Mouse (Mus musculus) cortical plate, adult 2 months (tissue): ENCODE results near the gene Entpd3. TPM values are rescaled to one million over a fixed set of nuclear protein-coding genes. Genes with fewer than 3 reads are reported as not detected.

Source experiments
- H3K27ac ChIP-seq: fragments of 200-500 bp; 2 replicates; pipeline ENCODE4 v1.5.1; 2012; ENCODE audit warnings: low read length, control low read depth, inconsistent platforms; ENCODE audit not compliant: insufficient read depth
- H3K4me1 ChIP-seq: fragments of 200-500 bp; 2 replicates; pipeline ENCODE4 v1.6.1; 2011; ENCODE audit warnings: low read length; ENCODE audit not compliant: control insufficient read depth, insufficient read depth
- H3K4me3 ChIP-seq: fragments of 200-500 bp; 2 replicates; pipeline ENCODE4 v1.5.1; 2011; ENCODE audit warnings: mild to moderate bottlenecking, low read length, control low read depth; ENCODE audit not compliant: insufficient read depth
- CTCF ChIP-seq: fragments of 200-500 bp; IDR thresholded peaks from 2 replicates; pipeline ENCODE4 v1.5.1; 2011; ENCODE audit warnings: mild to moderate bottlenecking, control low read depth, low read length; ENCODE audit not compliant: insufficient read depth; ENCODE audit errors: extremely low read depth
- POLR2A ChIP-seq: fragments of 200-500 bp; IDR thresholded peaks from 2 replicates; pipeline ENCODE4 v1.6.1; 2011; ENCODE audit warnings: mild to moderate bottlenecking, low read length, control low read depth; ENCODE audit not compliant: insufficient read depth; ENCODE audit errors: extremely low read depth
- polyA plus RNA-seq: library from polyadenylated mRNA; depleted of rRNA; stranded (reverse); fragments of >200 nt; gene quantifications from 2 replicates; pipeline ENCODE4 v1.2.3, GENCODE M21; 2012

The Entpd3 gene
- polyA plus RNA-seq, 1 experiment: 8.0 TPM

- TF ChIP-seq POLR2A (no peak), CTCF (no peak)
- Histone ChIP-seq H3K4me1 (no peaks in the 10 kb centered on the region), H3K27ac (no peak overlapping the region), H3K4me3 (no peak overlapping the region)
Measured at GRCm38 (mm10) chr9:120593383-120594101, 53.9 kb downstream of the Entpd3 start.

- Histone ChIP-seq H3K4me1 (no peaks in the 10 kb centered on the region), H3K4me3 (no peak overlapping the region), H3K27ac (no peak overlapping the region)
- TF ChIP-seq POLR2A (no peak), CTCF (no peak)
Measured at GRCm38 (mm10) chr9:120594839-120595238, 55.2 kb downstream of the Entpd3 start.

- H3K4me1 ChIP-seq: no peaks in the 10 kb centered on the region
- TF ChIP-seq CTCF: no peak
- H3K27ac ChIP-seq: no peak overlapping the region
Measured at GRCm38 (mm10) chr9:120595306-120595705, 55.7 kb downstream of the Entpd3 start.

GRCm38 (mm10) chr9:120601488-120602171 is 62.0 kb downstream of the Entpd3 start:
- no peak overlapping the region for H3K4me3 ChIP-seq
- no peak for TF ChIP-seq POLR2A
- peak; percentile 90 for TF ChIP-seq CTCF
- H3K27ac ChIP-seq: no peak overlapping the region
- H3K4me1 ChIP-seq: peaks cover 3% of the 10 kb centered on the region; the same call in 1 of the 2 replicates

More at GRCm38 (mm10) chr9:120595306-120595705, 55.7 kb downstream of the Entpd3 start:
- H3K4me3 ChIP-seq: no peak overlapping the region

- peaks cover 3% of the 10 kb centered on the region; the same call in 1 of the 2 replicates for H3K4me1 ChIP-seq
- TF ChIP-seq CTCF: no peak
- TF ChIP-seq POLR2A: no peak
- no peak overlapping the region for H3K27ac ChIP-seq
- no peak overlapping the region for H3K4me3 ChIP-seq
Measured at GRCm38 (mm10) chr9:120602172-120602838, 62.7 kb downstream of the Entpd3 start.

GRCm38 (mm10) chr9:120602839-120603511 is 63.4 kb downstream of the Entpd3 start:
- H3K4me1 ChIP-seq: peaks cover 3% of the 10 kb centered on the region; the same call in 1 of the 2 replicates
- no peak overlapping the region for H3K27ac ChIP-seq
- TF ChIP-seq POLR2A (no peak), CTCF (peak; percentile 75)
- no peak overlapping the region for H3K4me3 ChIP-seq

- TF ChIP-seq CTCF: no peak
- TF ChIP-seq POLR2A: no peak
- peaks cover 3% of the 10 kb centered on the region; the same call in 1 of the 2 replicates for H3K4me1 ChIP-seq
- H3K27ac ChIP-seq: no peak overlapping the region
- no peak overlapping the region for H3K4me3 ChIP-seq
Measured at GRCm38 (mm10) chr9:120603512-120603908, 63.9 kb downstream of the Entpd3 start.

- Histone ChIP-seq H3K27ac (no peak overlapping the region), H3K4me3 (no peak overlapping the region), H3K4me1 (peaks cover 3% of the 10 kb centered on the region; the same call in 1 of the 2 replicates)
- TF ChIP-seq CTCF (no peak), POLR2A (no peak)
Measured at GRCm38 (mm10) chr9:120603956-120604355, 64.3 kb downstream of the Entpd3 start.

GRCm38 (mm10) chr9:120611055-120611454 is 71.4 kb downstream of the Entpd3 start:
- no peaks in the 10 kb centered on the region; the same call in 1 of the 2 replicates for H3K4me1 ChIP-seq
- TF ChIP-seq CTCF (no peak), POLR2A (no peak)

More at GRCm38 (mm10) chr9:120611055-120611454, 71.4 kb downstream of the Entpd3 start:
- H3K4me3 ChIP-seq: no peak overlapping the region
- H3K27ac ChIP-seq: no peak overlapping the region
